Mouse (Mus musculus) embryonic facial prominence, embryonic 13.5 days (tissue): Measurements from ENCODE around the gene Tmod2. TPM values are rescaled to one million over a fixed set of nuclear protein-coding genes. Genes with fewer than 3 reads are reported as not detected.

Experiments
- ATAC-seq: fragments of 200-750 bp; cut with Nextera tagmentation; 2 replicates; pipeline ENCODE4 v1.8.0; 2017; ENCODE audit warnings: low read depth; ENCODE audit not compliant: insufficient number of reproducible peaks, insufficient read depth, low FRiP score, low TSS enrichment
- H3K27ac ChIP-seq: fragments of 300-500 bp; sonication (generic); 2 replicates; pipeline ENCODE4 v1.5.1; 2015; ENCODE audit warnings: moderate library complexity, mild to moderate bottlenecking, inconsistent platforms
- H3K27me3 ChIP-seq: fragments of 300-500 bp; sonication (generic); 2 replicates; pipeline ENCODE4 v1.6.1; 2015; ENCODE audit warnings: mild to moderate bottlenecking, inconsistent platforms
- H3K36me3 ChIP-seq: fragments of 300-500 bp; sonication (generic); 2 replicates; pipeline ENCODE4 v1.6.1; 2015; ENCODE audit warnings: mild to moderate bottlenecking, inconsistent platforms
- H3K4me1 ChIP-seq: fragments of 300-500 bp; sonication (generic); 2 replicates; pipeline ENCODE4 v1.6.1; 2015; ENCODE audit warnings: inconsistent platforms
- H3K4me2 ChIP-seq: fragments of 300-500 bp; sonication (generic); 2 replicates; pipeline ENCODE4 v1.6.1; 2015; ENCODE audit warnings: moderate library complexity, mild to moderate bottlenecking, inconsistent platforms
- H3K4me3 ChIP-seq: fragments of 300-500 bp; sonication (generic); 2 replicates; pipeline ENCODE4 v1.5.1; 2015; ENCODE audit warnings: mild to moderate bottlenecking, inconsistent platforms
- H3K9ac ChIP-seq: fragments of 300-500 bp; sonication (generic); 2 replicates; pipeline ENCODE4 v1.6.1; 2015; ENCODE audit warnings: mild to moderate bottlenecking, inconsistent platforms
- H3K9me3 ChIP-seq: fragments of 300-500 bp; sonication (generic); 2 replicates; pipeline ENCODE4 v1.6.1; 2016; ENCODE audit warnings: inconsistent platforms
- WGBS: fragments of 180-500 bp; shearing (Covaris S2); methylation state at CpG from one replicate; pipeline ENCODE4 v1.1.7; 2015; ENCODE audit warnings: mixed read lengths; 5-methylcytosine and 5-hydroxymethylcytosine counted together
- polyA plus RNA-seq: library from polyadenylated mRNA; unstranded; fragments of >200 nt; fragmentation: Nextera tagmentation; extraction: Ambion mirVana; gene quantifications from 2 replicates; pipeline ENCODE4 v1.2.1, GENCODE M21; 2015

Tmod2 gene
- polyA plus RNA-seq, 1 experiment from 2014 or later = 19.8 TPM

- Histone ChIP-seq H3K9me3 (no peaks in the 10 kb centered on the region), H3K36me3 (peaks cover 31% of the 10 kb centered on the region), H3K9ac (no peak overlapping the region), H3K4me3 (no peak overlapping the region), H3K27ac (no peak overlapping the region), H3K27me3 (no peaks in the 10 kb centered on the region), H3K4me1 (no peaks in the 10 kb centered on the region), H3K4me2 (no peak overlapping the region)
- no peak for ATAC-seq
- 52% methylated on average over 3 of the region's 3 CpGs for WGBS
Measured at GRCm38 (mm10) chr9:75517751-75518150, 93.4 kb downstream of the Tmod2 start.

Other genes with a start within 250 kb of the Tmod2 start
- gene Mapk6, start 201.3 kb downstream of the Tmod2 start, polyA plus RNA-seq = 68.3 and 79.4 TPM in 2 replicates
- 51.0 and 51.1 TPM in 2 replicates for gene Leo1, start 169.8 kb downstream of the Tmod2 start, polyA plus RNA-seq
- gene Tmod3, start 51.7 kb downstream of the Tmod2 start, polyA plus RNA-seq = 110 and 137 TPM in 2 replicates
- gene Lysmd2, start 14.4 kb upstream of the Tmod2 start, polyA plus RNA-seq = 32.8 and 37.3 TPM in 2 replicates
- 1.8 and 2.2 TPM in 2 replicates for gene Scg3, start 72.7 kb upstream of the Tmod2 start, polyA plus RNA-seq
- 9.0 and 13.1 TPM in 2 replicates for gene Bmp5, start 164.0 kb upstream of the Tmod2 start, polyA plus RNA-seq